Mouse (Mus musculus): ENCODE data around the gene Med20.
A peak's percentile ranks its signal among the peaks of the same experiment; 100 is the strongest.

Gene Med20

DNA sequence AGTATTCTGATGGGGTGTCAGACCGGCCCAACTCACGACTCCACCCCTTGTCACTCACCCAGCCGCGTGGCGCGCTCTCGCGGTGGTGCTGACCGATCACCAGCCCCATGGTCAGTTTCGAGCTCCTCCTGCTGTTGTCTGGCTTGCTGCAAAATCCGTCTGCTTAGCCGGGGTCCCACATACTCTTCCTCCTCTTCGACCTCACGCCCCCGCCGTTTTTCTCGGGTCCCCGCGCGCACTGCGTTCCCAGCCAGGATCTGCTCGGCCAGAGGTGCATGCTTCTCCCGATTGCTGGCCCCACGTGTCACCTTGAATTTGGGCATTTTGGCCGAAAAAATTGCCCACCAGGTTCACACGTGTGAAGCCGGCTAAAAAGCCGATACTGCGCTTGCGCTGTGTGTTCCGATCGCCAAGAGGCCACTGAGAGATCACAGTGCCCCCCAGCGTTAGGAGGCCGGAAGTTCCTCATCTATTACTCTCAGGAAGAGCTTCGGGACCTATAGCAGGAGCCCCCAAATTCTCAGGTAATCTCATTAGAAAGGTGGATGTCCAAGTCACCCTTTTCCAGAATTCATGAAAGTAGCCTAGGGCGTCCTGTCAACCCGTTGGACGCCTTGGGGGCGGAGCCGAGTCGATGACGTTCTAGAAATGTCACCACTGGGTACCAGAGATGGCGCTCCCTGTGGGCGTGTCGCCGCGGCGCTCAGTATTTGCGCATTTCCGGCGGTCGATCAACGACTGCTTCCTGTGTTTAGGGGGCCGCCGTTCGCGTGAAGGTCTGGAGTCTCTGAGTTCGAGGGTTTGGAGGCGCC, at the start of gene Med20, which contains the start of the genes Bysl and Gm20517:
Gene Med20, plus strand, starts transcription at position 734 of the 812 bp plus-strand sequence.
Gene Bysl, minus strand, starts transcription at position 644 of the 812 bp plus-strand sequence.
Gene Gm20517, plus strand, starts transcription at position 741 of the 812 bp plus-strand sequence.
- DNase-seq: peak; percentile 91 to 95

GRCm38 (mm10) chr17:47562875-47563274, 48.5 kb upstream of the Med20 start:
- DNase-seq: no peak

DNA sequence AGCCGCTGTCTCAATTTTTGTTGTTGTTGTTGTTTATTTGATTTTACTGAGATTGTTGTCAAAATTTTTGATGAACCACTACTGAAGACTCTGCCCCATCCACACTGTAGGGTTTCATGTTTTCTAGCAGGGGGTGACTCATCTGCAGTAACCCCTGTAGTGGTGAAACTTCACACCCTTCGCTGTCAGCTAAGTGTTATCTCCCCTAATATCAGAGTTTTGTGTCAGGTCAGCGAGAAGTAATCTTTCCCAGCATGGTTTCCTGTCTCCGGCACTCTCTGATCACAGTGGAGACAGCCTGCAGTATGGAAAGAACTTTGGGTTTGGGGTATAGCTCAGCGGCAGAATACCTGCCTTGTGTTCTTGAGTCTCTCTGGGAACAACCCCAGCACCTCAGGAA, 46.8 kb upstream of the Med20 start:
- no peak for DNase-seq

DNA sequence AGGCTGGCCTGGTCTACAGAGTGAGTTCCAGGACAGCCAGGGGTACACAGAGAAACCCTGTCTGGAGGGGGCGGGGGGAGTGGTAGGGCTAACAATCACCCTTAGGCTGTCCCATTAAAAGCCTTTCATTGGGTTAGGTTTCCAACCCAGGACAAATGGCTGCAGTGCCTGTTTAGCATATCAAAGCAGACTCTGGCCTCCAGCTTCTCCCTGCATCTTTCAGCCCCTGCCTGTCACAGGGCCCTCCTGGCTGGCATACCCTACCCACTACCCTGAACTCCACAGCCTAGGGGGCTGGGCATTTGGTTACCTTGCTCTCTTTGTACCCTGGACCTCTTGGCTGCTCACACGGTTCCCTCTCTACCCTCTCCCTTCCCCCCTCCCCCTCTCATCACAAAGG, 45.2 kb upstream of the Med20 start:
- DNase-seq: no peak

DNA sequence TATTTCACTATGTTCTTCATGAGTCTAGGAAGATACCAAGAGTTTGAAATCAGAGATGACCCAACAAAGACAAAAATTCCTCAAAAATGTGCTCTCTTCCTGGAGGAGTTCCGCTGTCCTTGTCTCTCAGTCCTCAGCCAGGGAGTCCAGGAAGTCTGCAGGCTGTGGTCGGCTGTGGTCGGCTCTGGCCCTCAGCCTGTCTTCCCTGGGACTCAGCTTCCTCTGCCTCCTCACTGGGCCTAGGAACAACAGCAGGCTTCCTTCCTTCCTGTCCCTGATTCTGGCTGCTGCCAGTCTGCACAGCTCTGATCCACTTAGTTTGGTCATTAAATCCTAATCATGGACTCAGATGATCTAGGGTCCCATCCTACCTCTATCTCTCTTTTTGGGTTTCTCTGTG, 44.1 kb upstream of the Med20 start:
- no peak for DNase-seq

DNA sequence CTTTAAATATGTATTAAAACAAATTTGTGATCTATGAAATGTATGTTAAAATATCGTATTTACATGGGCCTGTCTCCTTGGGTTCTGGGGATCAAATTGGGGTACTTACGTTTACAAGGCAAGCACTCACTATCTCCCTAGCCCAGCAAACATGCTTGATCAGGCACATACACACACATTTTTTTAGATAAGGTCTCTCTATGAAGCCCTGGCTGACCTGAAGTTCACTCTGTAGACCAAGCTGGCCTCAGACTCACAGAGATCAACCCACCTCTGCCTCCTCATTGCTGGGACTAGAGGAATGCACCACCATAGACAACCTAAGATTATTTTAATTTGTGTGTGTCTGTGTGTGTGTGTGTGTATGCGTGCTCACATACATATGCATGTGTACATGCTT, 43.0 kb upstream of the Med20 start:
- no peak for DNase-seq

DNA sequence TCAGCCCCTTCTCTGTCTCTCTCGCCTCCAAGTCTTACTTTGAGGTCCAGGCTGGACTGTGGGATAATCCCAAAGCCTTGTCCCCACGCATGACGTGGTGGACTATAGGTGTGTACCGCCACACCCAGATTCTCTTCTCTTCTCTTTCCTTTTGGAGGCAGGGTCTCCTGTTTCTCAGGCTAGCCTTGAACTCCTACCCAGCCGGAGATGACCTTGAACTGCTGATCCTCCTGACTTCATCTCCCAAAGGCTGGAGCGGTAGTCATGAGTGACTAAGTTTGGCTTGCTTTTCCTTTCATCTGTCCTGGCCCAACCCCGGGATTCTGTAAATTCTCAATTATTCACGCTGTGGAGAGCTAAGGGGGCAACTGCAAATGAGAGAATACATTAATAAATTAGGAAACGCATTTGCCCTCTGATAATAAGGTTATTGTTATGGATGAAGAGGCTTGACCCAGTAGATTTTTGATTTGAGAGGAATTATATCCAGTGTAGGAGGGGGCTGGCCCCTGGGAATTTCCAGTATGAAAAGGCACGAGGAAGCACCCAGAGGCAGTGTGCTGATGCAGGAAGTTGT, 42.3 kb upstream of the Med20 start:
- no peak for DNase-seq

DNA sequence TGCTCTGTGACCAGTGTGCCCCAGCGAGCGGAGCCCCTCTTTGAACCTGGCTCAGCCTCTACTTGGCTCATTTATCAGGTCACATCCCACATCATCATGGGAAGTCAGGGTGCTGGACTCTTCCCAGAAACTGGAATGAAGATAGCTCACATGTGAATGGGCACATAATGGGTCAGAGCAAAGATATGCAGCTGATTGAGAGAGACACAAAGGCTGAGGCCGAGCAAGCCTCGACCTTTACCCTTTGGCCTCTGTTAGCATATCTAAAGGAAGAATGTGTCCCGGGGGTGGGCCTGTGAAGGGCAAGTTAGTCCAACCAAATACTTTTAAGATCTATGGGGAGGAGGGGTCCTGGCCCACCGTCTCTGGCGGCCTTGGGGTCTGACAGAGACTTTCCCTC, 39.8 kb upstream of the Med20 start:
- DNase-seq: no peak

- DNase-seq: no peak
These were observed 38.9 kb upstream of the Med20 start for GRCm38 (mm10) chr17:47572436-47572835.

DNA sequence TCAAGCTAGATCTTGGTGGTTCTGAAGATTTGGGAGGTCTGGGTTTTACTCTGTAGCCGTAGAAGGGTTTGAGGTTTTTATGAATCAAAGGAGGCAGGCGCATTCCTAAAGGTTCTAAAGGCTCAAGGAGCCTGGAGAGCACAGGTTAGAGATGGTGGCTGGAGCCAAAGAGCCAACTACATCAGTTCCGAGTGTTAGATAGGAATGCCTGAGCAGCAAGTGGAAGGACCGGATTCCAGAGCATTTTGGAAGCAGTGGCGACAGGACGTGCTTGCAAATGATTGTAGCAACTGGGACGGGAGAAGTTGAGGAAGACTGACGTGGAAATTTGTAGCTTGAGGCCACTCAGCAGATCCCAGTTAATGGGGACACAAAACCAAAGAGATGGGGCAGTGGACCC, 37.4 kb upstream of the Med20 start:
- no peak for DNase-seq

- DNase-seq: no peak
These were observed 36.6 kb upstream of the Med20 start for GRCm38 (mm10) chr17:47574830-47575229.

DNA sequence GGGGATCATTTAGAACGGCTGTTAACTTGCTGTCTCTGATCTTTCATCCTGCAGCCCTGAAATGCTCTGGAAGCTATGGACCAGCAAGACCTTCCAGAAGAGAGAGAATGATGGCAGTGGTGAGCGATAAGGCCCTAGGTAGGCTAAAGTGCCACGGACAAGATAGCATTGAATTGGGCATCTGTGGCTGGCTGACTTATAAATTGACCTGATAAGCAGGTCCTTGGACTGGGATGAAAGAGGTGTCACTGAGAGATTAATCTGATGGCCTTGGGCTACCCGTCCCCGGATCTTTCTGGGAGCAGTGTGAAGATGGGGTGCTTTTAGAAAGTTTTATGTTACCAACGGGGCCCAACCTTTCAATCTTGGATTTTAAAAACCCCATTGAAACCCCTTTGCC, 32.7 kb upstream of the Med20 start:
- DNase-seq: no peak

- DNase-seq: no peak
These were observed 30.4 kb upstream of the Med20 start for GRCm38 (mm10) chr17:47580962-47581361.

- no peak for DNase-seq
These were observed 22.9 kb upstream of the Med20 start for GRCm38 (mm10) chr17:47588517-47588916.

GRCm38 (mm10) chr17:47591073-47591472, 20.3 kb upstream of the Med20 start:
- DNase-seq: no peak

DNA sequence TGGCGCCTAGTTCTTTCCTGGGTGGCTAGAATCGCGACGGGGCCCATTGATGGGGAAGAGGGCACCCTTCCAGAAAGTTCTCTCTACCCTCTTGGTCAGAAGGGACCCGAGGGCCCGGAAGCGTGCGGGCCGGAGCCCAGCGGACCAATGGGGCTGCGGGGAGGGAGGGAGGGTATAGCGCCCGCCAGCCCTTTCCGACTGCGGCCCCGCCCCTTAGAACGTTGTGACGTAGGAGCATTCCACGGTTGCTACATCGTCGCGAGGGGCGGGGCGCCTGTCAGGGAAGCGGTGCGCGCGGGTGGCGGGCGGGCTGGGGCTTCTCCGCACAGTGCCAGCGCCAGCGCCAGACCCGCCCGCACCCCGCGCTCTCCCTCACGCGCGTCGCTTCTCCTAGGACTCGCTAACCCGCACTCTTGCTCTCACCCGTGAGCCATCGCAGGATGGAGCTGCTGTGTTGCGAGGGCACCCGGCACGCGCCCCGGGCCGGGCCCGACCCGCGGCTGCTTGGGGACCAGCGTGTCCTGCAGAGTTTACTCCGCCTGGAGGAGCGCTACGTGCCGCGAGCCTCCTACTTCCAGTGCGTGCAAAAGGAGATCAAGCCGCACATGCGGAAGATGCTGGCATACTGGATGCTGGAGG, 18.0 kb upstream of the Med20 start:
- DNase-seq: peak; percentile 86 to 97

DNA sequence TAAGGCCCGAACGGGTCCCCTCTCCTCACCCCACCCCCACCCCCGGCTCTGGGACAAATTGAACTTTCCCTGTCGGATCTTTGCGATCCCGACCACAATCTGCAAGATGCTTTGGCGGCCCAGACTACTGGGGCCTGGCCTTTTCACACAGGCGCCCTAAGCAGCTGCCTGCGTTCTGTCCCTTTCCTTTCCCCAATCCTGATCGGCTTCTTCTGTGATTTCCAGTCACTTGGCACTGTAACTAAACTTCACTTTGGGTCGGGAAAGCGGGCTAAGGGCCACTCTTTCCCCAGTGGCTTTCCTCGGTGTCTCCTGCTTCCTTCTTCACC, 17.6 kb upstream of the Med20 start:
- DNase-seq: no peak

DNA sequence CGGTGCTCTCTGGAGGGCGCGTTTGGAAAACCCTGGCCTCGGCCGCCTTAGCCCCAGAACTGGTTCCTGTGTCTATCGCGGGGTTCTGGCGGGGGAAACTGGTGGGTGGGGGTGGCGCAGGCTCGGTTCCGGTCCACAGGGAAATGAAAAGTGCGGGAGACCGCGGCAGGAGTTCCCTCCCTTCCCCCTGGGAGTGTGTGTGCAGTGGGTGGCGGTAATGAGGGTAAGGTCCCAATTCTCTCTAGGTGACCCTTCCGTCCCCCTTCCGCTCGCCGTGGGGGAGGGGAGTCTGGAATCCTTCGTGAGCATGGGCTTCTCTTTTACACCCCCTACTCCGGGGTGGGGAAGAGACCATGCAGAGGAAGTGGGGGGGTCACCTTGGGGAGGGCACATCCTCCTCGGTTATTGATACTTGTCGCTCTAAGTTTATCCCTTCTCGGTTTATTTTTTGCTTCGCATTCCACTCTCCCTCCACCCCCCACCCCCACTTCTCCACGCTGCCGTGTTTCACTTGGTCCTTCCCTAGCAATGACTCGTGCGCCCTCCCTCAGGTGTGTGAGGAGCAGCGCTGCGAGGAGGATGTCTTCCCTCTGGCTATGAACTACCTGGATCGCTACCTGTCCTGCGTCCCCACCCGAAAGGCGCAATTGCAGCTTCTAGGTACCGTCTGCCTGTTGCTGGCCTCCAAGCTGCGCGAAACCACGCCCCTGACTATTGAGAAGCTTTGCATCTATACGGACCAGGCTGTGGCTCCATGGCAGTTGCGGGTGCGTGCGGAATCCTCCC, 17.0 kb upstream of the Med20 start:
- peak; percentile 42 to 54 for DNase-seq

DNA sequence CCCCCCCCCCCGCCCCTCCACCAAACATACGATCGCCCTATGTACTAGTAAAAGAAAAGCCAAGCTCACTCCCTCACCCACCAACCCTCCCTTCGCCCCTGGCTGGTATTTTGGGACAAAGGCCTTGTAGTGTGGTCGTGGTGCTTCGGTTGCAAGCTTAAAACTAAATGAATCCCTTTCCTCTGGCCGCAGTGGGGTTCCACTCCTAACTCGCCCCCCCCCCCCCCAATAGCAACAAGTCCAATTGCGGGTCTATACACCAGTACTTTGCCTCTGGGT, 16.5 kb upstream of the Med20 start:
- DNase-seq: no peak

DNA sequence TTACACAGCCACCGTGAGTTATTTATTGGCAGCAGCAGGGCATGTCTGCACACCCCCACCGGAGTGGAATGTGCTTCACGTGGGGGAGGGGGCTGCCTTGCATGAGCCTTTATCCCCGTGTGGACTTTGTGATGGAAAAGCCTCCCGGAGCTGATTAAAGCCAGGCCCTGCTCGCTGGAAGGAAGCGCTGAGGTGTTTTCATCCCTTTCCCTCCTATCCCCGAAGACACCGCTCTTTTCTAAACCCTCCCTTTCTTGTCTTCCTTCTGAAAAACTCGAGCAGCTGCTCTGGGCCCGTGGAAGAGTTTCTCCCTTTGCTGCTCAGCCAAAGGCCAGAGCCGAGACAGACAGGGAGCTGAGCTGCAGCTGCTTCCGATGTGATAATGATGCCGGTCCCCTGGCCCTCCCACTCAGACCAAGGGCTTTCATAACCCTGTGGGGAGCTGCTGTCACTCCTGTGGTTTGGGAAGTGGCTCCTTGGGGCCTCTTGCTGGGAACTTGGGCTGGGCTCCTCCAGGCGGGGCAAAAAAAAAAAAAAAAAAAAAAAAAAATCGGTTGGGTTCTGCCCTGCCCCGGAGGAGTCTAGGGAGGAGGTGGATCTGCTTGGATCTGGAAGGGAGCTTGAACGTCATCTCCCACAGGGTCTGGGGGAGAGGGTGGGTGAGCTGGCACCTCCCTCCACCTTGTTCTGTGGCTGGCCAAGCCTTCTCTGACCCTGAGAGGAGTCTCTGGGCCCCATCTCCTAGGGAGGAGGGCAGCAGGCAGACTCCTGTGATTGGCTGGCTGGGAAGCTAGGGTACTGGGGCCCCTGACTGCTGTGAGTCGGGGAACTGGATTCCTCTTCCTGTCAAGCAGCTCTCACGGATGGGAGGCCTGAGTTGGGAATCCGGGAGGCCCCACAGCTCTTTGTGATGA, 15.9 kb upstream of the Med20 start:
- no peak for DNase-seq

- DNase-seq: no peak
These were observed 15.1 kb upstream of the Med20 start for GRCm38 (mm10) chr17:47596162-47596838.

DNA sequence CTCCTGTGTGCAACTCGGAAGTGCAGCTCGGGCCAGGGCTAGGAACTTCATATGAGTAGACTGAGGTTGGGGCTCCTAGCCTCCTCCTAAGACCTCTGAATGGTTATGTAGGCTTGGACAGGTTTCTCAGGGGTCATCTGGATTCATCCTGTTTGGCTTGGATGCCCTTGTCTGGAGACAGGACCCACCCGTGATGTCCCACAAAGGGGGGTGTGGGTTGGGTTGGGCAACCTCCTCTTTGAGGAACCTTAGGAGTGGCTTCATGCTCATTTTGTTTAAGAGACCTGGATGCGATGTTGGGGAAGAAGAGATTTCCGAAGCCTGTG, 14.6 kb upstream of the Med20 start:
- no peak for DNase-seq
